Mouse (Mus musculus) frontal cortex, adult (tissue): Measurements from ENCODE around the gene Mss51.

Source experiments
- ATAC-seq: cut with Nextera tagmentation; 2 replicates; pipeline ENCODE4 v1.9.2; 2017; ENCODE audit warnings: mild to moderate bottlenecking, moderate library complexity, mixed read lengths; ENCODE audit not compliant: low TSS enrichment

The Mss51 gene

GRCm38 (mm10) chr14:20496603-20497002, at the start of gene Mss51:
Gene Mss51, minus strand, starts transcription at chr14:20496901.
- ATAC-seq = no peak

GRCm38 (mm10) chr14:20546415-20546814, 49.7 kb upstream of the Mss51 start, which contains the start of gene Ppp3cb:
Gene Ppp3cb, minus strand, starts transcription at chr14:20546573.
- peak; percentile 87 for ATAC-seq

- peak; percentile 85 for ATAC-seq
Observed at GRCm38 (mm10) chr14:20545529-20546331, 49.0 kb upstream of the Mss51 start.

- ATAC-seq = no peak
Observed at GRCm38 (mm10) chr14:20544467-20545411, 48.0 kb upstream of the Mss51 start.

GRCm38 (mm10) chr14:20529643-20530042, 32.9 kb upstream of the Mss51 start:
- no peak for ATAC-seq

- peak; percentile 84 for ATAC-seq
Observed at GRCm38 (mm10) chr14:20520179-20520578, 23.5 kb upstream of the Mss51 start.

GRCm38 (mm10) chr14:20508424-20508823, 11.7 kb upstream of the Mss51 start:
- peak; percentile 67 for ATAC-seq

- ATAC-seq = peak; percentile 79; the same call in 1 of the 2 replicates
Observed at GRCm38 (mm10) chr14:20502966-20503365, 6.3 kb upstream of the Mss51 start.

GRCm38 (mm10) chr14:20499982-20500381, 3.3 kb upstream of the Mss51 start:
- ATAC-seq = no peak

GRCm38 (mm10) chr14:20486031-20486430, 10.7 kb downstream of the Mss51 start:
- no peak for ATAC-seq

GRCm38 (mm10) chr14:20482051-20482751, 14.5 kb downstream of the Mss51 start:
- no peak for ATAC-seq

GRCm38 (mm10) chr14:20481211-20481610, 15.5 kb downstream of the Mss51 start:
- no peak for ATAC-seq

- ATAC-seq = no peak
Observed at GRCm38 (mm10) chr14:20480195-20480579, 16.5 kb downstream of the Mss51 start.

- peak; percentile 78 for ATAC-seq
Observed at GRCm38 (mm10) chr14:20479291-20480194, 17.2 kb downstream of the Mss51 start, which contains the start of gene Anxa7. Gene Anxa7, minus strand, starts transcription at chr14:20480133.

- peak; percentile 15; the same call in 1 of the 2 replicates for ATAC-seq
Observed at GRCm38 (mm10) chr14:20478801-20479200, 17.9 kb downstream of the Mss51 start.

- no peak for ATAC-seq
Observed at GRCm38 (mm10) chr14:20478385-20478784, 18.3 kb downstream of the Mss51 start.

GRCm38 (mm10) chr14:20477261-20478025, 19.3 kb downstream of the Mss51 start:
- ATAC-seq = no peak

GRCm38 (mm10) chr14:20460216-20460615, 36.5 kb downstream of the Mss51 start:
- ATAC-seq = 0 out of 2 replicates have a peak, but pooled peaks have one; percentile 28

- ATAC-seq = no peak
Observed at GRCm38 (mm10) chr14:20458378-20458777, 38.3 kb downstream of the Mss51 start.

- ATAC-seq = no peak
Observed at GRCm38 (mm10) chr14:20452929-20453328, 43.8 kb downstream of the Mss51 start.
